Comparison of ENCODE assay signal across 11 mouse cellular contexts in genomic region chr5:19746865-19747514, GRCm38 (mm10).
DNase-seq lines count a peak whose midpoint lies in the region; ATAC-seq lines count a peak whose summit lies in the region.
"Had no signal": no experiment of that assay in that cellular context is flagged by ENCODE, and none has a peak within 500 bp of the region (broad histone marks: within the 10 kb centered on the region; RNA-seq: fewer than 3 reads in every experiment).

No protein-coding gene starts in this region.

- peaks cover 8% of the 10 kb centered on the region for H3K4me1 ChIP-seq in neural tube, embryonic 15.5 days

- no peaks in the 10 kb centered on the region for H3K36me3 ChIP-seq in neural tube, embryonic 15.5 days

- no peaks in the 10 kb centered on the region for H3K9me3 ChIP-seq in neural tube, embryonic 15.5 days (replicated peaks)

- H3K27ac ChIP-seq in neural tube, embryonic 15.5 days (replicated peaks): no peak overlapping the region
- H3K27ac ChIP-seq: gastrocnemius, adult 2 months; macrophage had no signal

- peak; percentile 12 for DNase-seq in embryo, embryonic 11 days
- DNase-seq in frontal cortex, postnatal 25 days (ENCODE audit: low spot score in 2 of 2): peak; percentile 4 to 9
- DNase-seq in left cerebral cortex, adult 8-10 months (ENCODE audit: low spot score in 2 of 2): peak; percentile 19 to 26
- DNase-seq in testis, postnatal 10 days (ENCODE audit: low spot score): no peak
- no peak for DNase-seq in kidney, adult 8-10 months
- DNase-seq in heart, postnatal 4 days: no peak
- DNase-seq: cerebellum, postnatal 25 days; gastrocnemius, adult 2 months; thymus, postnatal 25 days had no signal

- 30% methylated on average over 12 of the region's 12 CpGs for WGBS in neural tube, embryonic 15.5 days

- H3K27me3 ChIP-seq in neural tube, embryonic 15.5 days (replicated peaks): no peaks in the 10 kb centered on the region

- ATAC-seq in neural tube, embryonic 15.5 days (ENCODE audit: low FRiP score): peak; percentile 47; the same call in 1 of the 2 replicates

- no peak overlapping the region for H3K9ac ChIP-seq in neural tube, embryonic 15.5 days (replicated peaks)

- peak overlapping the region; percentile 19 for H3K4me3 ChIP-seq in neural tube, embryonic 15.5 days (replicated peaks)
- H3K4me3 ChIP-seq: gastrocnemius, adult 2 months had no signal

- peak overlapping the region; percentile 46 for H3K4me2 ChIP-seq in neural tube, embryonic 15.5 days

Comparison
In these comparisons a context has a peak if more than half of its experiments do, and no peak if none do; other contexts are left out.
1. DNase-seq: peak in embryo, embryonic 11 days (single experiment), frontal cortex, postnatal 25 days (2 of 2) and left cerebral cortex, adult 8-10 months (2 of 2); none in testis, postnatal 10 days (single experiment), kidney, adult 8-10 months (0 of 2) and heart, postnatal 4 days (single experiment).